Mouse (Mus musculus) c-Kit-positive CD71-positive TER-119-negative erythroid progenitor cells, embryonic 14.5 days (primary cell): ENCODE results near the gene Cytl1.

Experiments used
- DNase-seq: peaks from one replicate; pipeline ENCODE4 v3.0.0-alpha.2; 2013; ENCODE audit warnings: low read depth

Cytl1 gene

GRCm38 (mm10) chr5:37735224-37735623 is at the start of gene Cytl1:
Cytl1 (plus strand) TSS chr5:37735519.
- DNase-seq: no peak

GRCm38 (mm10) chr5:37692759-37693158 is 42.6 kb upstream of the Cytl1 start:
- no peak for DNase-seq

- DNase-seq: no peak
These were observed 39.5 kb upstream of the Cytl1 start for GRCm38 (mm10) chr5:37695773-37696172.

GRCm38 (mm10) chr5:37697286-37697685 is 38.0 kb upstream of the Cytl1 start:
- no peak for DNase-seq

GRCm38 (mm10) chr5:37699757-37700156 is 35.6 kb upstream of the Cytl1 start:
- no peak for DNase-seq

- no peak for DNase-seq
These were observed 30.4 kb upstream of the Cytl1 start for GRCm38 (mm10) chr5:37704962-37705361.

GRCm38 (mm10) chr5:37708124-37708523 is 27.2 kb upstream of the Cytl1 start:
- DNase-seq: no peak

GRCm38 (mm10) chr5:37709257-37709904 is 25.9 kb upstream of the Cytl1 start:
- no peak for DNase-seq

GRCm38 (mm10) chr5:37716505-37717372 is 18.6 kb upstream of the Cytl1 start, which contains the start of gene Stk32b:
Stk32b (minus strand) TSS chr5:37717171.
- no peak for DNase-seq

GRCm38 (mm10) chr5:37717384-37717963 is 17.8 kb upstream of the Cytl1 start:
- DNase-seq: no peak

- no peak for DNase-seq
These were observed 14.6 kb upstream of the Cytl1 start for GRCm38 (mm10) chr5:37720670-37721069.

GRCm38 (mm10) chr5:37725220-37725886 is 10.0 kb upstream of the Cytl1 start:
- no peak for DNase-seq

GRCm38 (mm10) chr5:37730781-37731180 is 4.5 kb upstream of the Cytl1 start:
- no peak for DNase-seq

GRCm38 (mm10) chr5:37736213-37736612 is 894 bp downstream of the Cytl1 start:
- DNase-seq: no peak

- DNase-seq: no peak
These were observed 8.8 kb downstream of the Cytl1 start for GRCm38 (mm10) chr5:37743889-37744707.

GRCm38 (mm10) chr5:37752027-37752967 is 17.0 kb downstream of the Cytl1 start:
- no peak for DNase-seq

GRCm38 (mm10) chr5:37753366-37753765 is 18.0 kb downstream of the Cytl1 start:
- DNase-seq: no peak

- DNase-seq: no peak
These were observed 26.7 kb downstream of the Cytl1 start for GRCm38 (mm10) chr5:37762046-37762445.

- no peak for DNase-seq
These were observed 30.5 kb downstream of the Cytl1 start for GRCm38 (mm10) chr5:37765851-37766250.

- DNase-seq: no peak
These were observed 31.9 kb downstream of the Cytl1 start for GRCm38 (mm10) chr5:37767231-37767630.
